Mouse (Mus musculus) lung, postnatal 0 days (tissue): ENCODE results near the gene Lrmda. TPM values are rescaled to one million over a fixed set of nuclear protein-coding genes. Genes with fewer than 3 reads are reported as not detected.
A peak's percentile ranks its signal among the peaks of the same experiment; 100 is the strongest.

Source experiments
- ATAC-seq: fragments of 200-750 bp; cut with Nextera tagmentation; 2 replicates; pipeline ENCODE4 v1.8.0; 2017; ENCODE audit warnings: moderate library complexity
- DNase-seq: peaks from one replicate; pipeline ENCODE4 v3.0.0-alpha.2; 2016; ENCODE audit warnings: low spot score
- H3K27ac ChIP-seq: fragments of 300-500 bp; sonication (generic); 2 replicates; pipeline ENCODE4 v1.5.1; 2014; ENCODE audit warnings: antibody characterized with exemption, mild to moderate bottlenecking, low read length, mixed read lengths
- H3K27me3 ChIP-seq: fragments of 300-500 bp; sonication (generic); replicated peaks from 2 replicates; pipeline ENCODE4 v1.6.1; 2014; ENCODE audit warnings: low read length, mixed read lengths; ENCODE audit not compliant: insufficient read depth
- H3K36me3 ChIP-seq: fragments of 300-500 bp; sonication (generic); 2 replicates; pipeline ENCODE4 v1.6.1; 2014; ENCODE audit warnings: low read length, mixed read lengths; ENCODE audit not compliant: insufficient read depth
- H3K4me1 ChIP-seq: fragments of 300-500 bp; sonication (generic); 2 replicates; pipeline ENCODE4 v1.6.1; 2014; ENCODE audit warnings: antibody characterized with exemption, low read depth, low read length, mixed read lengths; ENCODE audit not compliant: insufficient read depth
- H3K4me2 ChIP-seq: fragments of 300-500 bp; sonication (generic); replicated peaks from 2 replicates; pipeline ENCODE4 v1.6.1; 2014; ENCODE audit warnings: low read depth, mild to moderate bottlenecking, low read length, moderate library complexity, mixed read lengths
- H3K4me3 ChIP-seq: fragments of 300-500 bp; sonication (generic); 2 replicates; pipeline ENCODE4 v1.5.1; 2014; ENCODE audit warnings: low read depth, low read length
- H3K9ac ChIP-seq: fragments of 300-500 bp; sonication (generic); replicated peaks from 2 replicates; pipeline ENCODE4 v1.6.1; 2014; ENCODE audit warnings: low read depth, mild to moderate bottlenecking
- H3K9me3 ChIP-seq: fragments of 300-500 bp; sonication (generic); 2 replicates; pipeline ENCODE4 v1.6.1; 2016; ENCODE audit warnings: low read length, mixed read lengths
- CTCF ChIP-seq: IDR thresholded peaks from 2 replicates; pipeline ENCODE4 v1.5.1; 2016; ENCODE audit warnings: antibody characterized with exemption, mild to moderate bottlenecking
- EP300 ChIP-seq: IDR thresholded peaks from 2 replicates; pipeline ENCODE4 v1.6.1; 2016; ENCODE audit warnings: antibody characterized with exemption, mild to moderate bottlenecking, control low read depth
- WGBS: fragments of 180-500 bp; shearing (Covaris S2); extraction: QIAGEN DNeasy Blood & Tissue Kit; methylation state at CpG from one replicate; pipeline ENCODE4 v1.1.7; 2014; 5-methylcytosine and 5-hydroxymethylcytosine counted together
- polyA plus RNA-seq: library from polyadenylated mRNA; unstranded; fragments of >200 nt; fragmentation: Nextera tagmentation; extraction: Ambion mirVana; gene quantifications from 2 replicates; pipeline ENCODE4 v1.2.1, GENCODE M21; 2015

Lrmda gene
- polyA plus RNA-seq, 1 experiment from 2014 or later, result 0.86 TPM

DNA sequence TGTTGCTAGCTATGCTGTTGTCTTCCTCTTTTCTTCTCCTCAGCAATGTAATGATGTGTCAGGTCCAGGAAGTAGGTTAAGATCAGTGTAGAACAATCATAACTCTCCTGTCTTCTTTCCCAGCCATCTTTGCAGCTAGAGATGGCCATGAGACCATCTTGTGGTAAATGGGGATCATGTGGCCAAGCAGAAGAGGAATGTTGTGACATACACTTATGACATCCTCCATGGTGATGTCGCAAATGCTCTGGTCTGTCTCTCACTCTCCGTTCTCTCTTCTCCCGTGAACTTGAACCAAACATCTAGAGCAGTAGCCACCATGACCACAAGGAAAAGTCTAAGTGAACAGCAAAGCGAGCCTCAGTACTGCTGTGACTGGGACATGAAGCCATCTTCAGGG, 19.9 kb upstream of the Lrmda start:
- no peaks in the 10 kb centered on the region for H3K9me3 ChIP-seq
- no peak overlapping the region for H3K4me2 ChIP-seq
- TF ChIP-seq EP300 (no peak), CTCF (no peak)
- WGBS, result 91% methylated on average over 4 of the region's 4 CpGs
- no peak overlapping the region for H3K4me3 ChIP-seq
- H3K27ac ChIP-seq, result no peak overlapping the region
- H3K9ac ChIP-seq, result no peak overlapping the region
- peak; percentile 42 for DNase-seq
- ATAC-seq, result peak; percentile 2; the same call in 1 of the 2 replicates
- H3K36me3 ChIP-seq, result no peaks in the 10 kb centered on the region
- H3K4me1 ChIP-seq, result peaks cover 7% of the 10 kb centered on the region
- no peaks in the 10 kb centered on the region for H3K27me3 ChIP-seq

DNA sequence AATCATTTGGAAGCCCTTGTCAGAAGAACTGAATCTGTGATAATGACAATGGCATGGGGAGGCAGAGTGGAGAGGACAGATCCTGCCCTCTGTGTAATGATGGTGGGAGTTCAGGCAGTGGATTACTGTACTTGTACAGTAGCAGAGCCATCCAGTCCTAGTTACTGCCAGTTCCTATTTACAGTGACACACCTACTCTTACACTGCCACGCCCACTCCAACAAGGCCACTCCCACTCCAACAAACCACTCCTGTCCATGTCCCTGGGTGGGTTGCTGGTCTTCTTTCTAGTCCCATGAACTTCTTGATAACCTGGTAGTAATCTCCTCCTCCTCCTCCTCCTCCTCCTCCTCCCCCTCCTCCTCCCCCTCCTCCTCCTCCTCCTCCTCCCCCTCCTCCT, 16.3 kb upstream of the Lrmda start:
- TF ChIP-seq CTCF (no peak), EP300 (no peak)
- Histone ChIP-seq H3K27me3 (no peaks in the 10 kb centered on the region), H3K27ac (no peak overlapping the region), H3K9ac (no peak overlapping the region), H3K9me3 (no peaks in the 10 kb centered on the region), H3K36me3 (no peaks in the 10 kb centered on the region), H3K4me3 (no peak overlapping the region), H3K4me2 (no peak overlapping the region), H3K4me1 (peaks cover 4% of the 10 kb centered on the region; the same call in 1 of the 2 replicates)
- WGBS, result 100% methylated on average over 1 of the region's 1 CpGs
- DNase-seq (no peak), ATAC-seq (0 out of 2 replicates have a peak, but pooled peaks have one; percentile 19)

DNA sequence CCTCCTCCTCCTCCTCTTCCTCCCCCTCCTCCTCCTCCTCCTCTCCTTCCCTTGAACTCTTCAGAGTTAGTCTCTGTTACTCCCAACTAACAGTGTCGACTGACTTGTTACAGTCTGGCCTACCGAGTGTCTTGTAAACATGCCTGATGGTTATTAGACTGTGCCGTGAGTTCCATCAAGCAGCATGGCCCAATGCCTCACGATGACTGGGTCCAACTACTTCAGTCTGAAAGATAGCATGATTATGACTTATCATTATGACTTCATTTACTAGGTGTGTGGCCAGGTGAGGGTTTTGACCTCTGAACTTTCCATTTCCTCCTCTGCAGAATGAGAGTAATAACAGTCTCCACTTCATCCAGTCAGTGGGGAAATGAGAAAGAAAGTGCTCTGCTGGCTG, 15.9 kb upstream of the Lrmda start:
- Histone ChIP-seq H3K27ac (no peak overlapping the region), H3K4me1 (peaks cover 4% of the 10 kb centered on the region; the same call in 1 of the 2 replicates), H3K4me2 (no peak overlapping the region), H3K9ac (no peak overlapping the region), H3K9me3 (no peaks in the 10 kb centered on the region), H3K4me3 (no peak overlapping the region), H3K36me3 (no peaks in the 10 kb centered on the region), H3K27me3 (no peaks in the 10 kb centered on the region)
- TF ChIP-seq CTCF (no peak), EP300 (no peak)
- ATAC-seq (no peak), DNase-seq (no peak)
- 62% methylated on average over 4 of the region's 4 CpGs for WGBS

DNA sequence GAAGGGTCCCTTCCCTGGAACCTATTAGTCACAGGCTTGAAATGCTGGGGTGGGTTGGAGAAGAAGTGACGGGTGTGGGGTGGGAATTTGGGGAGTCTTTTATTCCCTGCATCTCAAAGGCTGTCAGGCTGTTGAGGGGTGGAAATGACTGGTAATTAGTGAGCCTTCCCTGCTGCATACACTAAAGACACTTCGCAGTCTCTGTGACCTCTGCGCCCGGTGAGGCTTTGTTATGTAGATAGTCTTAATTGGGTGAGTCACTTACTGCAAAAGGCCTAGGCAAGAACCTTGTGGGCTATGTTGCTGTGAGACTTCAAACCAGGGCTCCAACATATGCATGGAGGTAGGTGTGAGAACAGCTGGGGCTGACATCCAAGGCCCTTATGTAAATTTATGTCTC, 14.6 kb upstream of the Lrmda start:
- H3K4me3 ChIP-seq, result no peak overlapping the region
- peaks cover 4% of the 10 kb centered on the region; the same call in 1 of the 2 replicates for H3K4me1 ChIP-seq
- no peaks in the 10 kb centered on the region for H3K36me3 ChIP-seq
- TF ChIP-seq CTCF, result no peak
- TF ChIP-seq EP300, result no peak
- H3K27me3 ChIP-seq, result no peaks in the 10 kb centered on the region
- H3K4me2 ChIP-seq, result no peak overlapping the region
- DNase-seq (no peak), ATAC-seq (no peak)
- no peak overlapping the region for H3K27ac ChIP-seq
- WGBS, result 77% methylated on average over 4 of the region's 4 CpGs
- H3K9ac ChIP-seq, result no peak overlapping the region
- no peaks in the 10 kb centered on the region for H3K9me3 ChIP-seq

DNA sequence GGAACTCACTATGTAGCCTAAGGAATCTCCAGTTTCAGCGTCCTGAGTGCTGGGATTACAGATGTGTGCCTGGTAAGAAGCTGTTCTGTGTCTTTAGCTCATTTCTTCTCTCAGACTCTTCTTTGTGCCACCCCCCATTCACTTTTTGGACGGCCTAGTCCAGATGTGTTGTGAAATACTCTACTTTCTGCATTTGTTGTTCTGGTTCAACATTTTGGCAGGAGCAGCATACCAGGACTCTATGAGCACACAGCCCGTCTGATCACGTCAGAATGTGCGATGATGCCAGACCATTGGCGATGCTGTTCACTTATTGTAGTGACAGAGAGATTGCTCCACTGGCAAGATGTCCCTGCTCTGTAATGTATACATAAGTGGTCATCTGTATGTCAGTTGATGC, 12.5 kb upstream of the Lrmda start:
- Histone ChIP-seq H3K9ac (no peak overlapping the region), H3K9me3 (no peaks in the 10 kb centered on the region), H3K27ac (no peak overlapping the region), H3K36me3 (no peaks in the 10 kb centered on the region), H3K4me1 (peaks cover 4% of the 10 kb centered on the region; the same call in 1 of the 2 replicates), H3K4me3 (no peak overlapping the region), H3K4me2 (no peak overlapping the region), H3K27me3 (no peaks in the 10 kb centered on the region)
- TF ChIP-seq CTCF (no peak), EP300 (no peak)
- DNase-seq (peak; percentile 59), ATAC-seq (peak; percentile 35; the same call in 1 of the 2 replicates)
- 72% methylated on average over 6 of the region's 6 CpGs for WGBS

DNA sequence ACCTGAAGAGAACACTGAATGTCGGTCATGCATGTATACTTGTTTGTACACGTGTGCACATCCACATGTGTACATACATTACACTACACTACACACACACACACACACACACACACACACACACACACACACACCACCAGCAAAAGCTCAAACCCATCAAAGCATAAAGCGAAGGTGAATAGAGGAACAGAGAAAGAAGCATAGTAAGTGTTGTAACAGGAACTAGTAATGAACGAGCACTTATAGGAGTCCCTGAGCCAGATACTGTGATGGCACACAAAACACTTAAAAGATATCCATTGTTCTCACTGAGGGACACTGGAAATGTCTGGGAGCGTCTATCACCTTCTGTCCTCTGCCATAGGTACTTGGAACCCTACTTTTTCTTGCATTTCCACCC, 5.2 kb upstream of the Lrmda start:
- H3K9me3 ChIP-seq, result no peaks in the 10 kb centered on the region
- H3K27me3 ChIP-seq, result no peaks in the 10 kb centered on the region
- no peak overlapping the region for H3K27ac ChIP-seq

DNA sequence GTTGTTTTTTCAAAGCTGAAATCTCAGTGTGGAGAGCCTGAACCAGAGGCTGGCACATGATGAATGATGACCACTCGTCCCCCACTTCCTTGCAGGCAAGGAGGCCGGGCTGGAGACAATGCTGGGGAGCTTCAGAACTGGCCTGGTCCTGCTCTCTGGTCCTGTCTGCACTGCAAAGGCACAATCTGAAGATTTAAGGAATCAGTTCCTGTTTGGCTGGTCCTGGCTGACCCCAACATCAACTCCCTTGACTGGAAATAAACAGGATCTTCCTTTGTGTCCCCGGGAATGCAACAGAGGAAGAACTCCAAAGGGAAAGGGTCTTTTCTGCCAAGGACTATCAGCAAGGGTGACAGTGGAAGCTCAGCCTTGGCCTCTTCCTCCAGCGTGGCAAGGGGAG, 4.7 kb upstream of the Lrmda start:
- no peak overlapping the region for H3K9ac ChIP-seq
- DNase-seq (peak; percentile 73), ATAC-seq (peak; percentile 75)
- no peaks in the 10 kb centered on the region for H3K36me3 ChIP-seq
- TF ChIP-seq EP300, result peak; percentile 96
- TF ChIP-seq CTCF, result no peak
- no peak overlapping the region; the same call in 1 of the 2 replicates for H3K27ac ChIP-seq
- H3K27me3 ChIP-seq, result no peaks in the 10 kb centered on the region
- WGBS, result 39% methylated on average over 4 of the region's 4 CpGs
- H3K4me3 ChIP-seq, result no peak overlapping the region
- H3K9me3 ChIP-seq, result no peaks in the 10 kb centered on the region
- H3K4me1 ChIP-seq, result peaks cover 26% of the 10 kb centered on the region; the same call in 1 of the 2 replicates
- no peak overlapping the region for H3K4me2 ChIP-seq

More for the DNA sequence above, 5.2 kb upstream of the Lrmda start:
- TF ChIP-seq EP300 (no peak), CTCF (no peak)
- no peak for ATAC-seq
- DNase-seq, result no peak
- Histone ChIP-seq H3K4me2 (no peak overlapping the region), H3K4me3 (no peak overlapping the region), H3K36me3 (no peaks in the 10 kb centered on the region), H3K4me1 (peaks cover 25% of the 10 kb centered on the region; the same call in 1 of the 2 replicates), H3K9ac (no peak overlapping the region)
- whole genome bisulfite sequencing, result 71% methylated on average over 5 of the region's 5 CpGs
